Mouse (Mus musculus) embryonic fibroblast, embryonic 13.5 days (primary cell): ENCODE measurements around the gene Vdr. TPM values are rescaled to one million over a fixed set of nuclear protein-coding genes. Genes with fewer than 3 reads are reported as not detected.

Source experiments
- H3K27ac ChIP-seq: 2 replicates; pipeline ENCODE4 v1.5.1; 2012; ENCODE audit warnings: low read length, control low read depth, inconsistent platforms; ENCODE audit not compliant: insufficient read depth
- H3K4me1 ChIP-seq: 2 replicates; pipeline ENCODE4 v1.6.1; 2011; ENCODE audit warnings: low read length; ENCODE audit not compliant: control insufficient read depth, insufficient read depth
- H3K4me3 ChIP-seq: 2 replicates; pipeline ENCODE4 v1.5.1; 2011; ENCODE audit warnings: mild to moderate bottlenecking, control low read depth, low read length; ENCODE audit not compliant: insufficient read depth
- CTCF ChIP-seq: IDR thresholded peaks from 2 replicates; pipeline ENCODE4 v1.5.1; 2011; ENCODE audit warnings: mild to moderate bottlenecking, control low read depth, low read length, moderate library complexity, borderline replicate concordance; ENCODE audit not compliant: insufficient read depth
- POLR2A ChIP-seq: IDR thresholded peaks from 2 replicates; pipeline ENCODE4 v1.6.1; 2011; ENCODE audit warnings: low read depth, mild to moderate bottlenecking, control low read depth, low read length, moderate library complexity
- polyA plus RNA-seq: library from polyadenylated mRNA; stranded (reverse); fragments of >200 nt; gene quantifications from 2 replicates; pipeline ENCODE4 v1.2.4, GENCODE M21; 2011; ENCODE audit warnings: low read depth; ENCODE audit not compliant: missing spikeins, insufficient read length

Vdr gene
- polyA plus RNA-seq, 1 experiment: 4.8 TPM

GRCm38 (mm10) chr15:97808532-97808931 is 101.9 kb downstream of the Vdr start:
- Histone ChIP-seq H3K4me3 (no peak overlapping the region), H3K4me1 (peaks cover 11% of the 10 kb centered on the region; the same call in 1 of the 2 replicates), H3K27ac (no peak overlapping the region)
- TF ChIP-seq POLR2A (no peak), CTCF (no peak)

DNA sequence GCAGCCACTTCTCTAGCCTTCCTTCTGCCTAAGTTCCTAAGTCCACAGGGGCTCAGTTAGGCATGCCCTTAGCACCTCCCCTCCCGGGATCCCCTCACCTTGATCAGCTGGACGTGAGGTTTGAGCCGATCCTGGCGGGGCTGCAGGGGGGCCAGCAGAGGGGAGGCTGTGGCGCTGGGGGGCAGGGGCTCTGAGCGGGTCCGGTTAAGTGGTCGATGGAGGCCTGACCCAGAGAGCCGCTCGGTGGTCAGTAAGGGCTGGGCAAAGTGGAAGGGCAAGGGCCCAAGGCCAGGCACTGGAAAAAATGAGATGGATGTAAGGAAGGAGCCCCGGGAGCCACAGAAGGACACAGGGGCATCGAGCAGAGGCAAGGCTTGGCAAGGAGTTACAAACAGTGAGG is 102.6 kb downstream of the Vdr start:
- Histone ChIP-seq H3K4me3 (no peak overlapping the region), H3K27ac (no peak overlapping the region)
- TF ChIP-seq CTCF: no peak
- TF ChIP-seq POLR2A: no peak

More for the DNA sequence above, 102.6 kb downstream of the Vdr start:
- peaks cover 5% of the 10 kb centered on the region; the same call in 1 of the 2 replicates for H3K4me1 ChIP-seq

Other genes starting within 250 kb of the Vdr start
- 18.4 and 22.4 TPM in 2 replicates for gene Rpap3, start 204.8 kb downstream of the Vdr start, polyA plus RNA-seq
- not detected in 2 replicates for gene Endou, start 179.3 kb downstream of the Vdr start, polyA plus RNA-seq
- gene Rapgef3, start 142.7 kb downstream of the Vdr start, polyA plus RNA-seq: 6.6 and 10.8 TPM in 2 replicates
- gene Slc48a1, start 132.1 kb downstream of the Vdr start, polyA plus RNA-seq: 136 and 167 TPM in 2 replicates
- gene Hdac7, start 66.1 kb downstream of the Vdr start, polyA plus RNA-seq: 51.8 and 60.1 TPM in 2 replicates
- gene Tmem106c, start 53.6 kb upstream of the Vdr start, polyA plus RNA-seq: 29.1 and 32.0 TPM in 2 replicates
- 12.7 and 31.5 TPM in 2 replicates for gene Col2a1, start 94.1 kb upstream of the Vdr start, polyA plus RNA-seq
- 20.6 and 24.4 TPM in 2 replicates for gene Pfkm, start 182.0 kb upstream of the Vdr start, polyA plus RNA-seq
- 23.3 and 30.6 TPM in 2 replicates for gene Senp1, start 183.1 kb upstream of the Vdr start, polyA plus RNA-seq